Mouse (Mus musculus) heart, embryonic 12.5 days (tissue): ENCODE data around the gene Lrrc8d. TPM values are rescaled to one million over a fixed set of nuclear protein-coding genes. Genes with fewer than 3 reads are reported as not detected.

ENCODE experiments used
- ATAC-seq: fragments of 200-750 bp; cut with Nextera tagmentation; 2 replicates; pipeline ENCODE4 v1.8.0; 2017; ENCODE audit warnings: moderate TSS enrichment, moderate library complexity; ENCODE audit not compliant: insufficient number of reproducible peaks, low FRiP score
- H3K27ac ChIP-seq: fragments of 300-500 bp; sonication (generic); 2 replicates; pipeline ENCODE4 v1.5.1; 2016; ENCODE audit warnings: mild to moderate bottlenecking, moderate library complexity; ENCODE audit not compliant: poor library complexity, severe bottlenecking
- H3K27me3 ChIP-seq: fragments of 300-500 bp; sonication (generic); replicated peaks from 2 replicates; pipeline ENCODE4 v1.6.1; 2016; ENCODE audit warnings: mild to moderate bottlenecking, moderate library complexity
- H3K36me3 ChIP-seq: fragments of 300-500 bp; sonication (generic); 2 replicates; pipeline ENCODE4 v1.6.1; 2016; ENCODE audit warnings: mild to moderate bottlenecking, moderate library complexity
- H3K4me1 ChIP-seq: fragments of 300-500 bp; sonication (generic); replicated peaks from 2 replicates; pipeline ENCODE4 v1.6.1; 2016; ENCODE audit warnings: mild to moderate bottlenecking
- H3K4me2 ChIP-seq: fragments of 300-500 bp; sonication (generic); 2 replicates; pipeline ENCODE4 v1.6.1; 2016; ENCODE audit warnings: mild to moderate bottlenecking, moderate library complexity
- H3K4me3 ChIP-seq: fragments of 300-500 bp; sonication (generic); 2 replicates; pipeline ENCODE4 v1.5.1; 2016; ENCODE audit warnings: mild to moderate bottlenecking
- H3K9ac ChIP-seq: fragments of 300-500 bp; sonication (generic); 2 replicates; pipeline ENCODE4 v1.6.1; 2016; ENCODE audit warnings: mild to moderate bottlenecking, moderate library complexity
- H3K9me3 ChIP-seq: fragments of 300-500 bp; sonication (generic); replicated peaks from 2 replicates; pipeline ENCODE4 v1.6.1; 2016; ENCODE audit warnings: mild to moderate bottlenecking, moderate library complexity
- WGBS: fragments of 180-500 bp; shearing (Covaris S2); methylation state at CpG from one replicate; pipeline ENCODE4 v1.1.7; 2016; 5-methylcytosine and 5-hydroxymethylcytosine counted together
- polyA plus RNA-seq: library from polyadenylated mRNA; unstranded; fragments of >200 nt; fragmentation: Nextera tagmentation; extraction: Ambion mirVana; gene quantifications from 2 replicates; pipeline ENCODE4 v1.2.1, GENCODE M21; 2016

Lrrc8d gene
- polyA plus RNA-seq, 1 experiment from 2014 or later = 10.7 TPM

GRCm38 (mm10) chr5:105793548-105793940, 93.8 kb downstream of the Lrrc8d start:
- no peak overlapping the region for H3K9ac ChIP-seq
- ATAC-seq = no peak
- no peaks in the 10 kb centered on the region for H3K9me3 ChIP-seq
- H3K36me3 ChIP-seq = no peaks in the 10 kb centered on the region
- H3K4me3 ChIP-seq = no peak overlapping the region
- H3K27ac ChIP-seq = 0 out of 2 replicates have a peak overlapping the region, but pooled peaks have one; percentile 19
- H3K27me3 ChIP-seq = peaks cover 36% of the 10 kb centered on the region
- WGBS = 55% methylated on average over 5 of the region's 5 CpGs
- H3K4me2 ChIP-seq = peak overlapping the region; percentile 61
- peaks cover 45% of the 10 kb centered on the region for H3K4me1 ChIP-seq

GRCm38 (mm10) chr5:105798421-105798820, 98.7 kb downstream of the Lrrc8d start:
- Histone ChIP-seq H3K36me3 (no peaks in the 10 kb centered on the region), H3K27me3 (peaks cover 22% of the 10 kb centered on the region), H3K4me3 (no peak overlapping the region), H3K27ac (no peak overlapping the region), H3K9ac (no peak overlapping the region), H3K4me1 (peaks cover 28% of the 10 kb centered on the region), H3K9me3 (no peaks in the 10 kb centered on the region), H3K4me2 (no peak overlapping the region)
- ATAC-seq = no peak
- 63% methylated on average over 4 of the region's 4 CpGs for WGBS

GRCm38 (mm10) chr5:105799850-105800635, 100.3 kb downstream of the Lrrc8d start:
- no peak overlapping the region for H3K9ac ChIP-seq
- no peaks in the 10 kb centered on the region for H3K9me3 ChIP-seq
- H3K4me2 ChIP-seq = no peak overlapping the region
- no peak overlapping the region for H3K27ac ChIP-seq
- H3K4me1 ChIP-seq = peaks cover 24% of the 10 kb centered on the region
- H3K36me3 ChIP-seq = 0 out of 2 replicates have a peak, but pooled peaks cover under 1% of the 10 kb centered on the region
- H3K4me3 ChIP-seq = no peak overlapping the region
- ATAC-seq = no peak; the same call in 1 of the 2 replicates
- peaks cover 17% of the 10 kb centered on the region for H3K27me3 ChIP-seq
- WGBS = 28% methylated on average over 13 of the region's 13 CpGs

GRCm38 (mm10) chr5:105801031-105801529, 101.3 kb downstream of the Lrrc8d start:
- Histone ChIP-seq H3K9ac (no peak overlapping the region), H3K4me1 (peaks cover 24% of the 10 kb centered on the region), H3K4me3 (no peak overlapping the region), H3K27me3 (peaks cover 11% of the 10 kb centered on the region; the same call in 1 of the 2 replicates), H3K27ac (no peak overlapping the region), H3K36me3 (peaks cover 5% of the 10 kb centered on the region; the same call in 1 of the 2 replicates), H3K9me3 (no peaks in the 10 kb centered on the region), H3K4me2 (no peak overlapping the region)
- 85% methylated on average over 10 of the region's 10 CpGs for WGBS
- no peak for ATAC-seq

DNA sequence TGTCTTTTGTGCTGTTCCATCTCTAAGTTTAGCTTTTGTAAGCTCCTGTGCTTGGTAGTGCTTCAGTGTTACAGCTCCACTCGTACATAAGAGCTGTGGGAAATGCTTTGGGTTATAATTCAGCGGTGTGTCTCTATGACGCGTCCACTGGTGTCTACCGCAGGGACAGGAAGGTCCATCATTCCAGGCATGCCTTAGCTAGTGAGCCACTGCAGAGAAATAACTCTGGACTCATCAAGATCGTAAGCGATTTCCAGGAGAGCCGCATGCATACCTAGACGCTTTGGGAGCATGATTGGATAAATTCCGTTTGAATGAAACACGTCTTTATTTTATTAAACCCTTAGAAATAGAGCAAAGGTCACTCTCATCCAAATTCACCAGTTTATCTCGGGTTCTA, 106.2 kb downstream of the Lrrc8d start:
- Histone ChIP-seq H3K4me2 (no peak overlapping the region), H3K9ac (no peak overlapping the region), H3K9me3 (no peaks in the 10 kb centered on the region), H3K4me1 (peaks cover 32% of the 10 kb centered on the region), H3K4me3 (no peak overlapping the region), H3K36me3 (peaks cover 5% of the 10 kb centered on the region; the same call in 1 of the 2 replicates), H3K27me3 (peaks cover 8% of the 10 kb centered on the region), H3K27ac (no peak overlapping the region)
- ATAC-seq = no peak
- WGBS = 86% methylated on average over 12 of the region's 12 CpGs

DNA sequence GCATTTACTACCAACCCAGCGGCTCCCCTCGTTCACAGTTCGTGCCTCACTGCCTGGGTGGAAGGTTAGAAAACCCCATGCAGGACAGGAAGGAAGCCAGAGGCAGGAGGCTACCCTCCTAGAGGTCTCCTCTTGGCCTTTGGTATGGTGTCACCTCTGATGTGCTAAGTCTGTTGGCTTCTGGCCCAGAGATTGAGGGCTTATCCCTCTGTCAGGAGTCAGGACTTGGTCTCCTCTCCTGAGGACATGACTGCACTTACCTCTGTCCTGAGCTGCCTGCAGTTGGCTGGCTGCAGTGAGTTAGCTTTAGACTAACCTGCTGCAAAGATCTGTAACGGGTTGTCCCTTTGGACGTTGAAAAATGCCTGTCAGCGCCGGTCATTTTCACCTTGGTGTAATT, 107.7 kb downstream of the Lrrc8d start:
- Histone ChIP-seq H3K36me3 (peaks cover 14% of the 10 kb centered on the region), H3K27me3 (no peaks in the 10 kb centered on the region; the same call in 1 of the 2 replicates), H3K9ac (no peak overlapping the region), H3K27ac (no peak overlapping the region), H3K4me3 (no peak overlapping the region), H3K4me1 (peaks cover 30% of the 10 kb centered on the region), H3K9me3 (peaks cover 5% of the 10 kb centered on the region; the same call in 1 of the 2 replicates), H3K4me2 (no peak overlapping the region)
- 0 out of 2 replicates have a peak, but pooled peaks have one; percentile 58 for ATAC-seq
- 50% methylated on average over 7 of the region's 7 CpGs for WGBS

DNA sequence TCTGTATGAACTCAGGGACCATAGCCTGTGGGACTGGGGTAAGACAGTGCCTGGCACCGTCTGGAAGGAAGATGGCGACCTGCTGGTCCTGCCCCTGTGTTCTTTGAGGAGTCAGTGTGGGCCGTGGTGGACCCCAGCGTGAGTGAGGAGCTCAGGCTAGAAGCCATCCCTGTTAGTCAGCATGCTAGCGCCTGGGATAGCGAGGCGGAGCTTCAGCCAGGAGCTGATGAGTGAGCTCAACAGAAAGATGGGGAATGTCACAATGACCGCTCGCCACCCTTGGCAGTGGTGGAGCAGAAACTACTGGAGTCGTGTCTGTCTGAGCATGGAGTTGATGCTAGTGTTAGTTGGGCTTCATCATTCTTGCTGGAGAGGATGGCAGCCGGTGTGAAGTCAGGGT, 109.3 kb downstream of the Lrrc8d start:
- no peak overlapping the region for H3K4me3 ChIP-seq
- no peak for ATAC-seq
- H3K9ac ChIP-seq = no peak overlapping the region
- peaks cover 3% of the 10 kb centered on the region; the same call in 1 of the 2 replicates for H3K27me3 ChIP-seq
- no peak overlapping the region for H3K27ac ChIP-seq
- peak overlapping the region; percentile 4; the same call in 1 of the 2 replicates for H3K4me2 ChIP-seq
- WGBS = 52% methylated on average over 11 of the region's 11 CpGs
- H3K36me3 ChIP-seq = peaks cover 30% of the 10 kb centered on the region
- peaks cover 30% of the 10 kb centered on the region for H3K4me1 ChIP-seq
- peaks cover 21% of the 10 kb centered on the region for H3K9me3 ChIP-seq

DNA sequence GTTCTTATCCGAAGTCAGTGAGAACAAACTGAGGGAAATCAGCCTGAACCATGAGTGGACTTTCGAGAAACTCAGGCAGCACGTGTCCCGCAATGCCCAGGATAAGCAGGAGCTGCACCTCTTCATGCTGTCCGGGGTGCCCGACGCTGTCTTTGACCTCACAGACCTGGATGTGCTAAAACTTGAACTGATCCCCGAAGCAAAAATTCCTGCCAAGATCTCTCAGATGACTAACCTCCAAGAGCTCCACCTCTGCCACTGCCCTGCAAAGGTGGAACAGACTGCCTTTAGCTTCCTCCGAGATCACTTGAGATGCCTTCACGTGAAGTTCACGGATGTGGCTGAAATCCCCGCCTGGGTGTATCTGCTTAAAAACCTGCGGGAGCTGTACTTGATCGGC, 113.3 kb downstream of the Lrrc8d start:
- peaks cover 25% of the 10 kb centered on the region for H3K36me3 ChIP-seq
- no peak overlapping the region for H3K4me3 ChIP-seq
- 92% methylated on average over 14 of the region's 14 CpGs for WGBS
- H3K9me3 ChIP-seq = peaks cover 21% of the 10 kb centered on the region
- no peak overlapping the region for H3K4me2 ChIP-seq
- no peak overlapping the region for H3K9ac ChIP-seq
- ATAC-seq = no peak
- no peak overlapping the region for H3K27ac ChIP-seq
- peaks cover 20% of the 10 kb centered on the region for H3K4me1 ChIP-seq
- peaks cover 6% of the 10 kb centered on the region; the same call in 1 of the 2 replicates for H3K27me3 ChIP-seq

- 89% methylated on average over 10 of the region's 10 CpGs for WGBS
- ATAC-seq = no peak
- Histone ChIP-seq H3K27me3 (peaks cover 6% of the 10 kb centered on the region; the same call in 1 of the 2 replicates), H3K4me2 (no peak overlapping the region), H3K27ac (no peak overlapping the region), H3K9me3 (peaks cover 21% of the 10 kb centered on the region), H3K36me3 (peaks cover 25% of the 10 kb centered on the region), H3K9ac (no peak overlapping the region), H3K4me1 (peaks cover 10% of the 10 kb centered on the region), H3K4me3 (no peak overlapping the region)
These were observed 114.2 kb downstream of the Lrrc8d start for GRCm38 (mm10) chr5:105813974-105814373.

DNA sequence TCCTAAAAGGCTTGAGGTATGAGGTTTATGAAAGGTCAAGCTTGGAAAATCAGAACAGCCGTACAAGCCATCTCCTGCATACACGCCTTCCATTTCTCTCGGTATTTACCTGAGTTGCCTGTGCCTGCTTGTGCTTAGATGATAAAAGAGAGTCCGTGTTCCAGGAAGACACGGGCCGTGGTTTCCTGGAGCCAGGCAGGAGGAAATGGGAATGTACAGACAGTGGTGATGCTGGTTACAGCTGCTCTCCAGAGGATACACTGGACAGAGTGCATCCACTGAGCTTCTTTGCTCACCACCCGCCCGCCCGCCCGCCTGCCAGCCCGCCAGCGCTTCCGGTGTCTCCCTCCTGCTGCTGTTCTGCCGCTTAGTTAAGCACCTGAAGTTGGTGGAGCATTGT, 116.3 kb downstream of the Lrrc8d start:
- peaks cover 21% of the 10 kb centered on the region for H3K9me3 ChIP-seq
- peaks cover 15% of the 10 kb centered on the region; the same call in 1 of the 2 replicates for H3K27me3 ChIP-seq
- no peak overlapping the region for H3K27ac ChIP-seq
- no peak overlapping the region for H3K4me3 ChIP-seq
- no peak for ATAC-seq
- no peak overlapping the region for H3K9ac ChIP-seq
- H3K4me2 ChIP-seq = no peak overlapping the region
- WGBS = 83% methylated on average over 14 of the region's 14 CpGs
- H3K4me1 ChIP-seq = peaks cover 5% of the 10 kb centered on the region
- H3K36me3 ChIP-seq = peaks cover 25% of the 10 kb centered on the region

DNA sequence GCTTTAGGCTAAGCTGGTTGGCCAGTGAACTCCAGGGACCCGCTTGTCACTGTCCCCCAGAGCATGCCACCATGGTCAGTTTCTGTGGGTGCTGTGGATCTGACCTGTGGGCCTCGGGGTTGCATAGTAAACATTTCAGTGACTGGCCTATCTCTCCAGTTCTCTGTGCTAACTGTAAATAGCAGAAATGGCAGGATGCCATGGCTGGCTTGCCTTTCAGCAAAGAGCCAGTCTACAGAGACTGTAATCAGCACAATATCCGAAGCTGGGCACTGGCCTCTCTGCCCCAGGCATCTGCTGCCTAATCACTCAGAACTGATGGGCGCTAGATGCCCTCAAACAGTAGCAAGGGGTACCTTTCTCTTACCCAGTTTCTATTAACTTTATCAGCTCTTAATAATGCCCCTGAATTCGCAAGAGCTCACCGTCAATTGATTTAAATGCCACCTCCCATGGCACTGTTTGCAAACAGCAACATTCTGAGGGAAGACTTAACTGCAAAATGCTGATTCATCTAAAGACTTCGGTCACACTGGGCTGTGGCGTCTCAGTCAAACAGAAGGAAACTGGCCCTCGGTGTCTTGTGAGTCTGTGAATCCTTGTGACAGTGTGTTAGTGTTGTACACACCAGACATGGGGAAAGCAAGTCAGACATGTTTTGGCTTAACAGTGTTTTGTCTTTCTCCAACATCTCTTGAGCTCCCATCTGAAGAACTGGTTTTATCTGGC, 117.6 kb downstream of the Lrrc8d start:
- Histone ChIP-seq H3K36me3 (peaks cover 17% of the 10 kb centered on the region), H3K4me3 (no peak overlapping the region), H3K4me2 (no peak overlapping the region), H3K27ac (no peak overlapping the region), H3K27me3 (peaks cover 15% of the 10 kb centered on the region; the same call in 1 of the 2 replicates), H3K4me1 (peaks cover 5% of the 10 kb centered on the region), H3K9me3 (peaks cover 16% of the 10 kb centered on the region), H3K9ac (no peak overlapping the region)
- WGBS = 81% methylated on average over 9 of the region's 9 CpGs
- no peak for ATAC-seq
